Comparison of ENCODE assay signal across 26 mouse cellular contexts in the genomic region with DNA sequence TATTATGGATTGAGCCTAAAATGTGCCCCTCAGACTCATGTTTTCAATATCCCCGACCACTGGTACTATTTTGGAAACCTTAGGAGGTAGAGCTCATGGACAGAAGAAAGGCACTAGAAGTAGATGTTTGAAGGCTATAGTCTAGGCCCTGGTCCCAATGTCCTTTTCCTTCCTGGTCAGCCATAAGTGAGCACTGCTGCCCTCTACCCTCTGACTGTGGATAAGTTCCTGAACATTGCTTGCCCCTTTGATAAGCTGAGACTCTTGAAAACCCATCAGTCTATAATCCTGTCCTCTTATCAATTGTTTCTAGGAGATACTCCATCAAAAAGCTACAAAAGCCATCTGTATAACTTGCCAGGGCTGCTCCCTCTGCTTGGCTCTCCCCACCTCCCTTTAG.
DNase-seq lines count a peak whose midpoint lies in the region; ATAC-seq and TF ChIP-seq lines count a peak whose summit lies in the region.
"Had no signal": no experiment of that assay in that cellular context is flagged by ENCODE, and none has a peak within 500 bp of the region (broad histone marks: within the 10 kb centered on the region; RNA-seq: fewer than 3 reads in every experiment).

No protein-coding gene starts in this region.

- H3K9me3 ChIP-seq in heart, postnatal 0 days (replicated peaks; ENCODE audit: control insufficient read depth, low read length), result no peaks in the 10 kb centered on the region
- no peaks in the 10 kb centered on the region for H3K9me3 ChIP-seq in liver, embryonic 12.5 days (replicated peaks)
- H3K9me3 ChIP-seq: embryonic facial prominence, embryonic 15.5 days; forebrain, embryonic 10.5 days; heart, embryonic 15.5 days; hindbrain, embryonic 15.5 days; limb, embryonic 13.5 days; liver, embryonic 15.5 days; midbrain, embryonic 15.5 days; neural tube, embryonic 13.5 days had no signal

- no peak for DNase-seq in heart, postnatal 0 days (ENCODE audit: low spot score)
- no peak for DNase-seq in heart, postnatal 4 days
- peak; percentile 6 for DNase-seq in liver, adult 2 months (ENCODE audit: extremely low read depth, low read depth, low spot score)
- peak; percentile 3 for DNase-seq in 3T3-L1 (ENCODE audit: low read depth, low spot score)
- no peak for DNase-seq in Patski (ENCODE audit: low read depth, low spot score)
- no peak for DNase-seq in layer of hippocampus, adult 9-10 months (ENCODE audit: low spot score)
- DNase-seq: cerebellum, adult 11 months; cerebellum, adult 9-11 months; gastrocnemius, postnatal 25 days; kidney, adult 11 months; kidney, postnatal 10 days; lung, postnatal 10 days; retina, postnatal 1 day; right cerebral cortex, postnatal 25 days; spleen, adult 18-20 months had no signal

- CTCF ChIA-PET in Patski (lab: Charles Lee), result interaction anchor here (2.3 kb wide), 1 partner anchor 11 kb away, joined by 9 read pairs; no protein-coding TSS in a partner anchor

- H3K9ac ChIP-seq in heart, postnatal 0 days (replicated peaks; ENCODE audit: low read depth, low read length), result no peak overlapping the region
- no peak overlapping the region for H3K9ac ChIP-seq in liver, adult 2 months (ENCODE audit: low read depth, low read length)
- no peak overlapping the region for H3K9ac ChIP-seq in liver, embryonic 12.5 days
- H3K9ac ChIP-seq: embryonic facial prominence, embryonic 15.5 days; heart, embryonic 15.5 days; hindbrain, embryonic 15.5 days; limb, embryonic 13.5 days; liver, embryonic 15.5 days; midbrain, embryonic 15.5 days; neural tube, embryonic 13.5 days had no signal

- TF ChIP-seq EP300 in heart, postnatal 0 days (IDR thresholded peaks at IDR 0.05; ENCODE audit: low read depth), result no peak

- POLR2A ChIA-PET in Patski (lab: Charles Lee), result no interaction called here

- no peaks in the 10 kb centered on the region for H3K36me3 ChIP-seq in heart, postnatal 0 days (replicated peaks; ENCODE audit: control insufficient read depth, insufficient read depth, low read length)
- H3K36me3 ChIP-seq in liver, adult 2 months (ENCODE audit: control insufficient read depth, insufficient read depth, low read length), result no peaks in the 10 kb centered on the region
- no peaks in the 10 kb centered on the region for H3K36me3 ChIP-seq in liver, embryonic 12.5 days
- H3K36me3 ChIP-seq: embryonic facial prominence, embryonic 15.5 days; forebrain, embryonic 10.5 days; heart, embryonic 15.5 days; hindbrain, embryonic 15.5 days; limb, embryonic 13.5 days; liver, embryonic 15.5 days; midbrain, embryonic 15.5 days; neural tube, embryonic 13.5 days had no signal

- peak; percentile 22; the same call in 1 of the 2 replicates for TF ChIP-seq CTCF in heart, postnatal 0 days (IDR thresholded peaks at IDR 0.05; ENCODE audit: low read depth)
- no peak for TF ChIP-seq CTCF in liver, adult 2 months (IDR thresholded peaks at IDR 0.05; ENCODE audit: low read depth, low read length)
- peak; percentile 20 for TF ChIP-seq CTCF in Patski (IDR thresholded peaks at IDR 0.05)

- TF ChIP-seq POLR2A in liver, adult 2 months (IDR thresholded peaks at IDR 0.05; ENCODE audit: extremely low read depth, insufficient read depth, low read length), result no peak

- ATAC-seq in heart, postnatal 0 days (ENCODE audit: insufficient read depth, low read depth), result no peak
- no peak for ATAC-seq in liver, embryonic 12.5 days
- no peak for ATAC-seq in Patski
- ATAC-seq: forebrain, embryonic 16.5 days; midbrain, embryonic 15.5 days had no signal

- WGBS in heart, postnatal 0 days, result 69% methylated on average over 1 of the region's 1 CpGs
- WGBS in liver, adult 2 months, result 69% methylated on average over 1 of the region's 1 CpGs
- WGBS in liver, embryonic 12.5 days (ENCODE audit: insufficient replicate concordance), result 46% methylated on average over 1 of the region's 1 CpGs

- no peaks in the 10 kb centered on the region for H3K4me1 ChIP-seq in heart, postnatal 0 days (ENCODE audit: control insufficient read depth, insufficient read depth)
- no peaks in the 10 kb centered on the region for H3K4me1 ChIP-seq in liver, adult 2 months (ENCODE audit: control insufficient read depth, insufficient read depth, low read length)
- H3K4me1 ChIP-seq in liver, embryonic 12.5 days, result no peaks in the 10 kb centered on the region
- H3K4me1 ChIP-seq: embryonic facial prominence, embryonic 15.5 days; heart, embryonic 15.5 days; hindbrain, embryonic 15.5 days; liver, embryonic 15.5 days; midbrain, embryonic 15.5 days had no signal

- H3K4me2 ChIP-seq in heart, postnatal 0 days (ENCODE audit: low read depth, low read length), result no peak overlapping the region
- no peak overlapping the region for H3K4me2 ChIP-seq in liver, embryonic 12.5 days
- H3K4me2 ChIP-seq: embryonic facial prominence, embryonic 15.5 days; heart, embryonic 15.5 days; hindbrain, embryonic 15.5 days; limb, embryonic 13.5 days; liver, embryonic 15.5 days; midbrain, embryonic 15.5 days; neural tube, embryonic 13.5 days had no signal

- no peak overlapping the region for H3K27ac ChIP-seq in heart, postnatal 0 days (ENCODE audit: low read depth)
- H3K27ac ChIP-seq in liver, adult 2 months (replicated peaks; ENCODE audit: insufficient read depth, low read depth, low read length), result no peak overlapping the region
- H3K27ac ChIP-seq in liver, embryonic 12.5 days, result no peak overlapping the region
- H3K27ac ChIP-seq: embryonic facial prominence, embryonic 15.5 days; forebrain, embryonic 10.5 days; heart, embryonic 15.5 days; hindbrain, embryonic 15.5 days; limb, embryonic 13.5 days; liver, embryonic 15.5 days; midbrain, embryonic 15.5 days; neural tube, embryonic 13.5 days had no signal

- H3K79me2 ChIP-seq in liver, adult 2 months (ENCODE audit: control insufficient read depth, insufficient read depth, low read length), result no peaks in the 10 kb centered on the region

- no peaks in the 10 kb centered on the region for H3K27me3 ChIP-seq in heart, postnatal 0 days (ENCODE audit: control insufficient read depth, insufficient read depth, low read length)
- H3K27me3 ChIP-seq in liver, adult 2 months (ENCODE audit: control insufficient read depth, insufficient read depth, low read length), result no peaks in the 10 kb centered on the region
- H3K27me3 ChIP-seq in liver, embryonic 12.5 days (replicated peaks), result no peaks in the 10 kb centered on the region
- H3K27me3 ChIP-seq in Patski, result peaks cover 38% of the 10 kb centered on the region
- H3K27me3 ChIP-seq: embryonic facial prominence, embryonic 15.5 days; heart, embryonic 15.5 days; hindbrain, embryonic 15.5 days; limb, embryonic 13.5 days; liver, embryonic 15.5 days; midbrain, embryonic 15.5 days; neural tube, embryonic 13.5 days had no signal

- in situ Hi-C loops in Patski (cut with MboI; ENCODE audit: low pct_unique_long_range_greater_than_20kb), result no loop called here

- no peak overlapping the region for H3K4me3 ChIP-seq in heart, postnatal 0 days (ENCODE audit: low read depth, low read length)
- no peak overlapping the region for H3K4me3 ChIP-seq in liver, adult 2 months (ENCODE audit: insufficient read depth, low read depth, low read length)
- H3K4me3 ChIP-seq in liver, embryonic 12.5 days, result no peak overlapping the region
- H3K4me3 ChIP-seq: embryonic facial prominence, embryonic 15.5 days; forebrain, embryonic 10.5 days; heart, embryonic 15.5 days; hindbrain, embryonic 15.5 days; limb, embryonic 13.5 days; liver, embryonic 15.5 days; midbrain, embryonic 15.5 days; myocyte; neural tube, embryonic 13.5 days had no signal

Comparison
In these comparisons a context has a peak if more than half of its experiments do, and no peak if none do; other contexts are left out.
1. DNase-seq: peak in liver, adult 2 months (single experiment) and 3T3-L1 (single experiment); none in heart, postnatal 0 days (single experiment), heart, postnatal 4 days (single experiment), Patski (single experiment) and layer of hippocampus, adult 9-10 months (single experiment).